Mouse (Mus musculus) fat pad, adult 2 months (tissue): ENCODE measurements at regions not wholly inside any gene's neighbourhood (a gene's known extent, or its start where the extent isn't known, plus 50 kb on each side); places are given as distances from the start of the nearest gene placed in this dataset.
A peak's percentile ranks its signal among the peaks of the same experiment; 100 is the strongest.

Experiments used
- DNase-seq: peaks from one replicate; pipeline ENCODE4 v3.0.0-alpha.2; 2011; ENCODE audit warnings: low read depth, low spot score; ENCODE audit errors: extremely low read depth

DNA sequence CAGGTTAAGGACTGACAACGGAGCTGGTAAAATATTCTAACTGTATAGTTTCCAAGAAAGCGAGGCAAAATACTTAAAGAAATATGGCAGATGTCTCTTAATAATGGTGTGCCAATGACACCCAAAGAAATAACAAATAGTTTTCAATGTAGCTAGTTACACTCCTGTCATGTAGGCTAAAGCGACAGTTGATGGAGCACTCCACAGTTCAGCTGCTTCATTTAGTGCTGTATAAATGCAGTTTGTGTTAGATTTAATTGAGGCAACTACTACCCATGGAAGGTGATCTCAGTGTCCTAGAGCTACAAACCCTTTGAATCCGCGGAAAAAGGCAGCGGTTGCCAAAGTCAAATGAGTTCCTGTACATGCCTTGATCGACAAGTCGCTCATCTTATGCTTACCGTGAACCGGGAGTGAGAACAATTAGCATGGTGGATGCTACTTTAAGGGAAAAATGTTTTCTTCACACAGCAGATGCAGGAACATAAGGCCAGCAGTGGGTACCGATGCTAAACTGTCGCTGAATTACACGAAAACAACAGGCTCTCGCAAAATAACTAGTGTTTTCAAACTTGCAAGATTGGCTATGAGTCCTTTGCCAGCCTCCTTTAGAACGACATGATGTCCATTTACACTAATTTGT is 961.4 kb downstream of the Mat2b start:
- no peak for DNase-seq

DNA sequence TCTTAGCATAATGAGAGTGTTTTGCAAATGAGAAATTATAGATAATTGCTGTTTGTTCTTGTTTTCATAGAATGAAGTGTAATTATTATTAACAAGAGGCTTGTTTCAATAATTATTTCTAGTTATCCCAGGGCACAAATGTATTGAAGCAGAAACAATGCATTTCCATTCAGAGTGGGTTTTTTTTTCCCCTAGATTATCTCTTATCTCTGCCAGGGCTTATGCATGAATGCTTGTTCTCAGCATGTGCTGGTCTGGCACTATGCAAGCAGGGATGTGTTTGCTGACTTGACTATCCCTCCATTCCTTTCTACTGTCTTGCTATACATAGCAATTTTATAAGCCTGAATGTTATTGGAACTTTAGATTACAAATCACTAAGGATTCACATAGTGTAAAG is 971.4 kb downstream of the Mat2b start:
- DNase-seq: no peak

DNA sequence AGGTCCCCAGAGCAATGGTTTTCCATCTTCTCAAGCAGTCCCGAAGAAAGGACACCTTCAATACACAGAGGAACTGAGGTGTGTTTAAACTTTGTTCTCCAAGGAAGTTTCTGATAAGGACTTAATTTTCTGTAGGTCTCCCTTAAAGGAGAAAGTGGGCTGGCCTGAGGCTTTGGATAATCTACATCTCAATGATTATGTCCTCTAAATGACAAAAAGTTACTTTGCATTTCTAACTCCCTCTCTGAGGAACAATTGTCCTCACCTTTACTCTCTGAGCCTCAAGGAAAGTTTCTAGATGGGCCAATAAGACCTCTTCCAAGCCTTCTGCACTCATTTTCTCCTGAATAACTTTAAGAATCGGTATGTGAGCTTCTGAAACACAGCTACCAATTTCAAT is 1016.5 kb downstream of the Mat2b start:
- DNase-seq: no peak

DNA sequence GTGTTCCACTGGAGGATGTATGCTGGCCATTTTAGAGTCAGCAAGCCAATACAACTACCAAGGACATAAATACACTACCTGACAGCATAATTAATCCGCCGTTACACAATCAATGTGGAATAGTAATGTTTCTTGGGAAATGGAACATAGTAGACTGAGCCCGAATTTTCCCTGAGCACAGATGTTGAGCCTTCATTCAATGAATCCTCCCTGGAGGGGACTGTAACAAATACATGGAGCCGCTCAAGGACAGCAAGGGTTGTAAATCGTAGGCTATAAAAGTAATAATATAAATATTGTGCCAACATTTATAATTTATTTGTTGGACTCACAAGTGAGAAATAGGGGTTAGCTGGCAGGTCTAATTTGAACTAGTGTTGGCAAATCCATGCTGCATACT is 1041.4 kb downstream of the Mat2b start:
- DNase-seq: peak; percentile 16

DNA sequence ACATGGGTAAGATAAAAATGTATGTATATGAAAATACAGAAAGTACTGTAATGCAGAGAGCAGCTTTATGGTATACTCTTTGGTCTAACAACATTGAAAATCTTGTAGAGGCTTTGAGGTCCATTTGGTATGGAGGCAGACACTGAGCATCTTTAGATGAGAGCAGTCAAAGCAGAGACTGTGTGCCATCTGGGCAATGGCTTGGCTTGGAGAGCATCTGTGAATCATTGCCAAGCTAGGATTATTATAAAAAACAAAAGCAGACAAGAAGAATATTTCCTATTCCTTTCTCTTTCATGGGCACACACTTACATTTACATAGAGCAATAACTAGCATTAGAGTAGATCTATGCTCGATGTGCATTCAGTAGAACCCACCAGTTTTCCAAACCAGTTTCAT is 1075.6 kb downstream of the Mat2b start:
- no peak for DNase-seq

DNA sequence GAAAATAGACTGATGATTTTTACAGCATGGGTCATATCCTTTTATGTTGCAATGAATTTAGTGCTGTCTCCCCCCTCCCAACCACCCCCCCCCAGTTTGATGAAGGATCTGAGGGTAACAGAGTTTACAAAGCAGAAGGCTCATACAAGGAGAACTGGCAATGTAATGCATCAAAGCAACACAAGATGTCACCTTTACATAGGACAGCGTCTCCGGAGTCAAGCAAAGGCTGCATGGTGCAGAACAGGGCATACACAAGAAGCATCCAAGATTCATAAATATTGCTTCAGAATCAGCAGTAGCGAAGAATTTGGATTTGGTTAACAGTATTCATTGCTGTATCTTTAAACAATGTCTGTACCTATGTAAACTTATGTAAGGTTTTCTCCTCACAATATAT is 1079.2 kb downstream of the Mat2b start:
- no peak for DNase-seq

DNA sequence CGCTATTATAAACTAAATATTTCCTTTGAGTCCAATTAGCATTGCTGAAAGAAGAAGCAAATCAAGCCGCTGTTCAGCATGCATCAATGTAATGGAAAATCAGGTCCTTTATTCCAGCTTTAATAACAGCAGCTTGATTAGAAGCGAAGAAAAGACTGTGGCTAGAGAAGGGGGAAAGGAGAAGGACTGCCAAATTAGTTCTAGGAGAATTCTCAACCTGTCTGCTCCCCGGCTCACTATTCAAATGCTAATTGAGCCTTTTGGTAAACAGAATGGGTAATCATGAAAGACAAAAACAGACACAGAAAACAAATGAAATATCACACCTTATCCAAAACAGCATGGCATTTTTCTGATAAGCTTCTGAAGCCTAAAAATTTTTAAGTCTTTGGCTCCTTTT is 1098.5 kb downstream of the Mat2b start:
- no peak for DNase-seq

DNA sequence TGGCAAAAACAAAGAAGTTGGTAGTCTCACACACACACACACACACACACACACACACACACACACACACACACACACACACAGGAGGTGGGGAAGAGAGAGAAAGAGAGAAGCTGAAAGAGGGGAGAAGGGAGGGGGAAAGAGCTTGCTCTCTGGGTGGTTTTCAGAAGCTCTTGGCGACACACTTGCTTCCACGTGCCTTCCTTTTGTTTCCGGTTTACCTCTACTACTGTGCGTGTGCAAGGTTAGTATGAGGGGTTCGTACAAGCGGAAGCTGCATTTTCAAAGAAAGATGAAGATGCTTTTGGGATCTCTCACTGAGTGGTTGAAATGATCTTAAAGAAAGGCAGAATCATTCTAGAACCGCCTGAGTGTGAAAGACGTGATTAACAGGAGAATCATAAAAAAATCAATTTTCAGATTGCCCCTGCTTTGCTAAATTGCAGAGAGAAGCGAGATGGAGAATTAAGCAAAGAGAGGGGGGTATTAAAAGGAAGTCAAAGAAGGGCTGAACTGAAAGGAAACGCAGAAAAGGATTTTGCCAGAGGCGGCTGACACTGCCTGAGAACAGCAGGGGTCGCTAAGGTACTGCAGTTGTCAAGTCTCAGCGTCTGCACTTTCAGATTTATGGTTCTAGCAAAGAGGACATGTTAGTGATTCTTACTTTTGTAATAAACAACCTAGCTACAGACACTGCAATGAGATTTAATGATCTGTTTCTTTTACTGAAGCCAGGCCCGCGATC is 1106.2 kb downstream of the Mat2b start:
- DNase-seq: no peak

DNA sequence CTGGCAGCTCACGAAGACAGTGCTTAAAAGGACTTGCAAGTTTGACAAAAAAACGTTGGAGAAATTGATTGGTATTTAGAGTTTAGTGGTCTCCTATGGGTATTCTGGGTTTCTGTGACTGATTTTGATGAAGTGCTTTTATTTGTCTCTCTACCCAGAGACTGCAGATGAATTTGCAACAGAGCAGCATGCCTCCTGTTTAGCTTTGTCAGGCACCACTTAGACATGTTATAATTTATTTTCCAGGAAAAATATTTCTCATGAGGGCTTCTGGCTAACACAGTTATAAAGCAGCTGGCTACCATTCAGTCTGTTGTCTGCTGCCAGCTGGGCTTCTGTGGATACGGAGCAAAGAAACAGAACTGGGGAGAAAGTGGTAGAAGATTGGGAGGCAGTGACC is 1136.7 kb downstream of the Mat2b start:
- no peak for DNase-seq

DNA sequence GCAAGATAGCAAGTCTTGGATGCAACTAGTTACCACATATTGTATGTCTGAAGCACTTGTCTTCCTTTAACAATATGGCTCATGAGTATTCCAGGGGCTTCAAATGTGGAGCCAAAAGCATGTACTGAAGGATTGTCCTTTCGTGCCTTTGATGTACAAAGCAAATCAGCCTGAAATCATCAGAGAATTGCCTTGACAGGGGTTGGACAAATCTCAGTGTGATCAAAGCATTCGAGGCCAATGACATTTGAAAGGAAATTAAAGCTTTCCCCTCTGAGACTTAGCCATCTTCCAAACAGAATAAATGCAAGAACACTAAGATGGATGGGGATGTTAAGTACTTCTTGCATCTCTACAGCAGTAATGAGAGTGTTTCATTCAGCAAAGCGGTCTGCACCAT is 1144.9 kb downstream of the Mat2b start:
- DNase-seq: no peak

DNA sequence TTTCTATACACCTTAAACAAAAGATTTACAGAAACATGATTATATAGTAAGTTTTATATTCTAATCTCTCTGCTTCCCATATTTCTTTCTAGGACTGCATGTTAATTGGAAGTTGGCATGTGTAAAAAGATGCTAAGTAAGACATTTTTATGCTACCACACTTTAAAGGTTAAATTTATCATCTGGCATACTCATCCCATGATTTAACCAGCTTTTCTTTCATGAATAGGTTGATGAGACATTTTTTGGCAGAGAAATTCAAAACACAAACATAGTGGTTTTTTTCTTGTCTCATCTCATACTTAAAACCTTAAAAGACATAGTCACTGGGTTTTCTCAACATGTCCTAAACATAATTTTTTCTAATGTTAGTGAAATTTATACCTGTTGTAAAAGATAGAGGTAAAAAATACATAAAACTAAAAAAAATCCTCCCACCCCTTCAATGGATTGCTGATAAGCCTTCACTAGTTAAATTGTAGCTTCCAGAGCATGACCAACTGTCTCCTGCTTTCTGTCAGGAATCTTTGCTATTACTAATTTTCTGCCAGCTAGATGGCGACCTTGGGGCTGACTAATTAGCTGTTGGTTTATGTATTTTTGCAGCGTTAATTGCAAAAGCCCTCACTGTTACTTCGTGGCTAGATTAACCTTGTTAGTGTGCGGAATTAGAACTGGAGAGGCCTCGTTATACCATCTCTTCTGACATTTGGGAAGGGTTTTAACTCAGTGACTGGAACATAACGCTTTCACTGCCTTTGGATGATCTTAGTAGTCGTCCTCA is 1169.9 kb downstream of the Mat2b start:
- no peak for DNase-seq

DNA sequence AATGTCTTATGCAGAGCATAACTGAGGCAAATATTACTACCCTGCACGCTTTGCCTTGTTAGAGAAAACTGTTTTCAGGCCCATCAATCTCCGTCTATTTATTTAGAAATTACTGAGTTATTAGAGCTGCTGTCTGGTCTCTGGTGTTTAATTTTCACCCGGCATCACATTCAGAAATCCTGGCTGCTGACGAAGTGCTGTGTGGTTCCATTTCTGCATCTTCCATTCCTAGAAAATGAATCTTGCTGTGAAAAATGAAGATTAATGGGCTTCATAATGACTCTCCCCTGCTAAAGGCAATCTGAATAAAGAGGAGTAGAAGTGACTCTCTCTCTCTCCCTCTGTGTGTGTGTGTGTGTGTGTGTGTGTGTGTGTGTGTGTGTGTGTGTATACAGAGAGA is 1199.8 kb downstream of the Mat2b start:
- DNase-seq: no peak

DNA sequence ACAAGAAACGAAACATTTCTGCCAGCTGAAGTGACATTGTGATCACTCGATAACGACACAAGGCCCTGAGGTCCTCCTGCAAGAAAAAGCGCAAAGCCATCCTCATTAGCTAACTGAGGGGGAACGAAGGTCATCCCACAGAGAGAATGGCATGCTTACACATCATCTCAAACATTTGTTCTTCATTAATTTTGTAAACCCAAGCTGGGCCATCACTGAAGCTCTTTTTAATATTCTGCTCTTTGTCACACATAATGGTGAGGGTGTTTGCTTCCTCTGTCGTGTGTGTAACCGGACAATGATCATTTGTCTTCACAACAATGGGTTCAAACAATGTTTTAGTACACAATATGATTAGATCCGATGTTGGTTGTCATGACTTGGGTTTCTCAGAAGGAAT is 1217.9 kb downstream of the Mat2b start:
- DNase-seq: no peak

DNA sequence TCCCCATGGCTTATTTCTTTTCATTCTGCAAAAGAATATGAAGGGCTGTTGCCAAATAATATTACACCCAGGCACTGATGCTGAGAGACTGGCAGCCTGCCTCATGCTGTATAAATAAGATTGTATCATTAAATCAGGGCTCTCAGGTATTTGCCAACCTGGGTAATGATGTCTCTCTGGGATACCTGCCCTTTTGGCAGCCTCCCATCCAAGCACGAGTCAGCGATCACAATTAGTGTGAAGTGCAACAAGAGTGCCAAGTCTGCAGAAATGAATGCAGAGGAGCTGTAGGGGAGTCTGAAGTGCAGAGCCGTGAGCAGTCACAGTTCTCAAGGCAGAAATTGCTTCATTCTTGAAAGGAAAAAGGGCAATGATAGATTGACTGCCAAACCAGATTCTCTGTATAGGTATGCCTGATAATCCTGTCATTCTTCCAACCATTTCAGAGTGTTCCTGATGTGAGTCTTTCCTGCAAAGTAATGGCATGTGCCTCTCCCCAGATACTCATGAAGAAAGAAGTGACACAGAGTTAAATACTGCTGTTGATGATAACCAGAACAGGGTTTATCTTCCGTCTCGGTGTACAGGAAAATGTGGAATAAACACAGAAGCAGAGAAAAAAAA is 1241.6 kb downstream of the Mat2b start:
- DNase-seq: no peak

DNA sequence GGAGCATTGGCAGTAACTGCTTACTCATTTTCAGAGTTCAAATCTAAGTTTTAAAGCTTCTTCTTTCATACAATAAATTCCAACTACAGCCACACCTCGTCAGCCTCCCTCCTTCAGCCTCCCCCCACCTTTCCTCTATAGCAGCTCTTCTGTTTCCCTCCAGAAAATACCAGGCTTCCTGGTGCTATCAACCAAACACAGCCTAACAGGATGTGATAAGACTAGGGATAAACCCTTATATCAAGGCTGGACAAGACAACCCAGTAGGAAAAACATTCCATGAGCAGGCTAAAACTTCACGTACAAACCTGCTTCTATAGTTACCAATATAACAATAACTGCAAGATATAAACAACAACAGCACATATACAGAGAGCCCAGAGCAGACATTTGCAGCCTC is 1248.6 kb downstream of the Mat2b start:
- DNase-seq: no peak

DNA sequence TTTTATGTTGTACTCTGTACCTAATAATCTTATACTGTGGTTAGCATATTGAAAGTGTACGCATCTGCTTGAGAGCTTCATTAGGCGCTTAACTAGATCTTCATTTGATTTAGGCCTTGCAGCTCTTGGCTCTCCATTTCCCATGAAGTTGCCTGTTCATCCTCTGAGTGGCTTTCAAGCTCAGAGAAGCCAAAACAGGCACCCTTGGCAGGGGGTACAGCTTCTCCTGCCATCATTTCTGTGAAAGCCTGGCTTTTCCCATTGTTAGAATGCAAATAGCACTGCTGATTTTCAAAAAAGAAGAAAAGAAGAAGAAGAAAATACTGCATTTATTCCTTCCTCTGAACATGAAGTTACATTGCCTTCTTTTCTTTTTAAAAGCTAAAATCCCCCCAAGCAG is 1283.3 kb downstream of the Mat2b start:
- no peak for DNase-seq

DNA sequence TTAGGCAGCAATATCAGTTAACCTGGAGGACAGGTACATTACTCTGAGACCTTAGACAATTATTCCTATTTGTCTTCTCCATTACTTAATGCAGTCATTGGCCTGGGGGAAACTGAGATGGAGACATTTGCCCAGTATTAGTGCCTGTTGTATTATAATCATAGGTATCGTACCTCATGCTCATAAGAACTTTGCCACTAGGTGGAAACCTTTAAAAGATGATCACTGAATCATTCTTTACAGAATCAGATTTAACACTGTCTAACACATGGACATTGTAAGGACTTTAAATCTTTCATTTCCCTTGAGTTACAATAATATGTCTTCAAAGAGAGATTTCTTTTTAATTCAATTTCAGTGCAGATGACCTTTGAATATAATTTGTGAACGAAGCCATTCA is 1283.8 kb downstream of the Mat2b start:
- no peak for DNase-seq

DNA sequence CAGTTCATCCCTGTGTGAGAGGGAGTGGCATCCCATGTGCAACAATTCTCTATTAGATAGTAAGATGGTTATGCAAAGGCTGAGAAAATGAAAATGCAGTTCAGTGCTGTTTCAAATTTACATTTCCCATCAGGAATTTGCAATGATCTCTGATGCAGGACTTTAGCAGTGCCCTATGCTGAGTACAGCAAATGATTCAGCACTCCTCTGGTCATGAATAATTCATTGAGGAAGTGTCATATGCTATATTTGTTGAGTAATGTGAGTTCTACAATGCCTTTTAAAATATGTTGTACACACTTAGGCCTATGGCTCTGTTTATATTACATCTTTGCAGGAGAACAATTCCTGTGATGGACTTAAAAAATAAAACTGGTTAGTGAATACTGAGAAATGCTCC is 1330.2 kb downstream of the Mat2b start:
- DNase-seq: no peak

DNA sequence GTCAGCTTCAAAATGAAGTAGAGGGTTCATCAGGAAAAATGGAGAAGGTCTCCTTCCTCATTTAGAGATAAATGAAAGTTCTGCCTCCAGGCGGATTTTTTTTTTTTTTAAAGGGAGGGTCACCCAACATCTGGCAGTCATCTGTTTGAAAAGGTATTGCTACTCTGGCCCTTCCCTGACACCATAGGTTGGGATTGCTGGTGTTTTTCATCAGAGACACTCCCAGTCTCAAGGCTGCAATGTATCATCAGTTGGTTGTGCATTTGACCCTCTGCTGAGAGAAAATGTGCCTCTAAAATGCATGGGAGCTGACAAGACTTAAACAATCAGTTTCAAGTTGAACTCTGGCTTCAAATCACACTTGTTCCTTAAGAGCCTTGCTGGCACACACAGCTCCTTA is 1344.4 kb downstream of the Mat2b start:
- no peak for DNase-seq
